Mouse (Mus musculus) brain, embryonic 14.5 days (tissue): ENCODE results near the gene Diaph3.

Experiments
- CTCF ChIP-seq: fragments of 200-500 bp; IDR thresholded peaks from 2 replicates; pipeline ENCODE4 v1.5.1; 2012; ENCODE audit warnings: inconsistent platforms, mild to moderate bottlenecking, moderate library complexity, borderline replicate concordance; ENCODE audit not compliant: insufficient read depth, insufficient read length; ENCODE audit errors: extremely low read depth
- POLR2A ChIP-seq: fragments of 200-500 bp; IDR thresholded peaks from 2 replicates; pipeline ENCODE4 v1.6.1; 2012; ENCODE audit warnings: mild to moderate bottlenecking, inconsistent platforms, borderline replicate concordance; ENCODE audit not compliant: poor library complexity, insufficient read depth, insufficient read length, severe bottlenecking; ENCODE audit errors: extremely low read depth

DNA sequence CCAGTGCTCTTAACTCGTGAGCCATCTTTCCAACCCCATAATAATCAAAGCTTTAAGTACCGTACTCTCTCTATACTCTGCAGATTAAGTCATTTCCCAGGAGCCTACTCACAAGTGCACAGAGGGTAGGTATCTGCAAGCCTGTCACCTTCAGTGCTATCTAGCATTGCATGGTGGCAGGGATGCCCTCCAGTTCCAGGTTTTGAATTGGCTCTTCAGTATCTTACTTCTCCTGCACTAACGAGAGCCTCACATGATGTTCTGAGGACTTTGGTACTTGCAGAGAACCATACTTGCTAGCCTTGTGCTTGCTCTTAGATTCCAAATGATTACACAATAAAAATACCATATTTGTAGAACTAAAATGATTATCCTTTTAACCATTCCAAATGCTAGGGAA, 420.0 kb downstream of the Diaph3 start:
- no peak for TF ChIP-seq CTCF
- TF ChIP-seq POLR2A: no peak
